Mouse (Mus musculus) CD4-positive naive resting alpha-beta T cell, adult 76 days (primary cell): ENCODE results near the gene Henmt1. TPM values are rescaled to one million over a fixed set of nuclear protein-coding genes. Genes with fewer than 3 reads are reported as not detected.

Experiments used
- total RNA-seq: library from RNA; stranded (reverse); gene quantifications from one replicate; pipeline ENCODE4 v1.2.4, GENCODE M21; 2023

The Henmt1 gene
- total RNA-seq = not detected

DNA sequence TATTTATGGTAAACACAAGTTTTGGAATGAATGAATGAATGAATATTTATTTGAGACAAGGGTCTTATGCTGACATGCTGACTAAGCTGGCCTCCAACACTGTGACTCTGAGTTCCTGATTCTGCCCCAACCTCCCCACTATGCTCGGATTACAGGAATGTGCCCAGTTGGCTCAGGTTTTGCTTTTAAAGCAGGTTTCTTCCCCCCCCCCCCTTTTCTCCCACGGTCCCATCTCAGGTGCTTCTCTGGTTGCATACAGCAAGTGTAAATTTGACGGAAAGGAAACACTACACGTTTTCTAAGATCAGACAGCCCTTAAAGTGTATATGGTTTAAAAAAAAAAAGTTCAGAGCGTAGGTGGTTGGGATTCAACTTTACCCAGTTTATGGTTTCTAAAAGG, at the start of gene Henmt1:
TSS of gene Henmt1 (plus strand) at position 301 of the 400 bp plus-strand sequence.

GRCm38 (mm10) chr3:108889908-108890307, 49.8 kb upstream of the Henmt1 start, which contains the start of gene Fndc7:
TSS of gene Fndc7 (minus strand) at chr3:108890008.

DNA sequence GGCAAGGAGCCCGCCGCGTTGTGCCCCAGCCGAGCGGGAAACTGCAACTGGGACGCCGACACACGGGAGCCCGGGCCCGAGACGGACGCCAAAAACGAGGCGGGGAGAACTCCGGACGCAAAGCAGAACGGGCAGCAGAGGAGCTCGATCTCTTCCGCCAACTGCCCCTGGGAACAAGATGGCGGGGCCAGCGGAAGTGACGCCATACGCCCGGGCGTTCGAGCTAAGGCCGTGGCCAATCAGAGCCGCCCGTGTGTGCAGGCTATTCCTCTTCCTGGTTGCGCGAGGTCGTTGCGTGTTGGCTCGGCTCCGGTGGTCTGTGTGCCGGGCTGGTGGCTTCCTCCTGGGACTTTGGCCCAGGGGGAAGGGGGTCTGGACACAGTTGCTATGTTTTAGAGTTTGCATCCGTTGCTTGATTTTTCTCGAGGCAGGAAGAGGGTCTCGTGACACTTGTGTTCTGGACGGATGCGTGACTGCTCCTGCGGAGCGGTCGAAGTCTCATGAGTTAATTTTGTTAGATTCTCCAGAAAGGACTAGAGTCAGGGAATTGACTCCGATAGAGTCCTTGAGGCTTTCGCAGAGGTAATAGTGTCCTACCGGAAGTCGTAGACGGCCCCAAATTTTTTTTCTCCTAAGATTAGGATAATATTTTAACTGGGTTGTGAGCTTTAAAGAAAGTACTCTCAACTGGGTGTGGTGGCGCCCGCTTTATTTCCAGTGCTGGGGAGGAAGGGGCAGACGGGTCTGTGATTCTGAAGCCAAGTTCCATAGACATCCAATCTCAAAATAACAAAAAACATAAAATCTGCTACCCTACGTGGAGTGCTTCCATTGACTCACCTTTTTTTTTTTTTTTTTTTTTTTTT, 27.9 kb upstream of the Henmt1 start, which contains the start of gene Prpf38b:
TSS of gene Prpf38b (minus strand) at position 180 of the 866 bp plus-strand sequence.

DNA sequence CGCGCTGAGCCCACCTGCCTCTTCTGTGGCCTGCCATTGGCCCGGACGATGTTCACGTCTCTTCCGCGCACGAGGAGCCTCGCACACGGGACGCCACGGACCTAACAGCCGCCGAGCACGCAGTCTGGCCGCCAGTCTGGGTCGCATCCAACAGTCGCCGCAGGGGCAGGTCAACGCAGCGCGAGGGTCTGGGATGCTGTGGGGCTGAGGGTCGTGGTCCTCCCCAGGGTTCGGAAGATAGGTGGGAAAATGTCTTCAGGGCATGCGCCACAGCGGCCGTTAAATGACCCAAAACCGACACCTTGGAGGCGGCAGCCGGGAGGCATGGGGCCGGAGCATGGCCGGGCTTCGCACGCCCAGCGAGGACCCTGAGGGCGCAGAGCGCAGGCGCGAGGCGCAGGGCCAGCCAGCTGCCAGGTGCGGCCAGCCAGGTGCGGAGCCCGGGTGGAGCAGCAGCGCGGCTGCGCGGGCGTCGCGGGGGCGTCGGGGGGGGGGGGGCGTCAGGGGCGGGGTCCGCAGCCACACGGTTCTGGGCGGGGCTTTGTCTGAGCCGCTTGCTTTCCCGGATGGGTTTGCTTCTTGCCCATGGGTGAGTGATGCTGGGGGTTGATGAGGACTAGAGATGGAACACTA, 444 bp downstream of the Henmt1 start, which contains the start of gene Gm9857:
TSS of gene Gm9857 (minus strand) at position 445 of the 633 bp plus-strand sequence.

Other genes with a start within 250 kb of the Henmt1 start
- gene Gpsm2, start 217.6 kb upstream of the Henmt1 start, total RNA-seq = 3.0 TPM
- gene Aknad1, start 200.2 kb upstream of the Henmt1 start, total RNA-seq = not detected
- gene Stxbp3, start 99.3 kb upstream of the Henmt1 start, total RNA-seq = 58.4 TPM
- gene Fndc7, start 49.9 kb upstream of the Henmt1 start, total RNA-seq = 0.56 TPM
- gene Prpf38b, start 28.1 kb upstream of the Henmt1 start, total RNA-seq = 243 TPM
- gene Gm9857, start 572 bp downstream of the Henmt1 start, total RNA-seq = not detected
- gene Fam102b, start 87.7 kb downstream of the Henmt1 start, total RNA-seq = 13.2 TPM
- gene Slc25a54, start 140.6 kb downstream of the Henmt1 start, total RNA-seq = not detected
- gene Slc25a24, start 183.3 kb downstream of the Henmt1 start, total RNA-seq = 10.3 TPM